Mouse (Mus musculus): Measurements from ENCODE around the gene Dnah12.
"Not testable (repeated sequence)": the region's sequence is repeated elsewhere in the genome, so short reads cannot be mapped to it uniquely, and the experiment has no call there.

Dnah12 gene

GRCm38 (mm10) chr14:26878756-26879155 lies 185.7 kb downstream of the Dnah12 start:
- ATAC-seq (ENCODE audit: insufficient number of reproducible peaks, low FRiP score, low TSS enrichment), result no peak

GRCm38 (mm10) chr14:26879976-26880375 lies 186.9 kb downstream of the Dnah12 start:
- no peak for ATAC-seq (ENCODE audit: insufficient number of reproducible peaks, low FRiP score, low TSS enrichment)

GRCm38 (mm10) chr14:26881700-26882099 lies 188.6 kb downstream of the Dnah12 start:
- ATAC-seq (ENCODE audit: insufficient number of reproducible peaks, low FRiP score, low TSS enrichment), result no peak

GRCm38 (mm10) chr14:26887244-26887643 lies 194.2 kb downstream of the Dnah12 start:
- ATAC-seq (ENCODE audit: insufficient number of reproducible peaks, low FRiP score, low TSS enrichment), result no peak

GRCm38 (mm10) chr14:26890777-26891176 lies 197.7 kb downstream of the Dnah12 start:
- ATAC-seq (ENCODE audit: insufficient number of reproducible peaks, low FRiP score, low TSS enrichment), result no peak

GRCm38 (mm10) chr14:26894392-26894791 lies 201.3 kb downstream of the Dnah12 start, which contains the start of gene Asb14:
TSS of gene Asb14 (plus strand) at chr14:26894557.
- ATAC-seq (ENCODE audit: insufficient number of reproducible peaks, low FRiP score, low TSS enrichment), result no peak

- ATAC-seq (ENCODE audit: insufficient number of reproducible peaks, low FRiP score, low TSS enrichment), result no peak
Measured at GRCm38 (mm10) chr14:26899490-26899889, 206.4 kb downstream of the Dnah12 start.

- ATAC-seq (ENCODE audit: insufficient number of reproducible peaks, low FRiP score, low TSS enrichment), result no peak
Measured at GRCm38 (mm10) chr14:26900893-26901292, 207.8 kb downstream of the Dnah12 start.

- no peak for ATAC-seq (ENCODE audit: insufficient number of reproducible peaks, low FRiP score, low TSS enrichment)
Measured at GRCm38 (mm10) chr14:26907401-26907800, 214.3 kb downstream of the Dnah12 start.

GRCm38 (mm10) chr14:26910461-26910860 lies 217.4 kb downstream of the Dnah12 start:
- not testable (repeated sequence) for ATAC-seq (ENCODE audit: insufficient number of reproducible peaks, low FRiP score, low TSS enrichment)

GRCm38 (mm10) chr14:26911201-26911600 lies 218.1 kb downstream of the Dnah12 start:
- ATAC-seq (ENCODE audit: insufficient number of reproducible peaks, low FRiP score, low TSS enrichment), result no peak

GRCm38 (mm10) chr14:26911826-26912225 lies 218.8 kb downstream of the Dnah12 start:
- ATAC-seq (ENCODE audit: insufficient number of reproducible peaks, low FRiP score, low TSS enrichment), result no peak

- no peak for ATAC-seq (ENCODE audit: insufficient number of reproducible peaks, low FRiP score, low TSS enrichment)
Measured at GRCm38 (mm10) chr14:26913681-26914268, 220.7 kb downstream of the Dnah12 start.

GRCm38 (mm10) chr14:26919310-26919709 lies 226.2 kb downstream of the Dnah12 start:
- ATAC-seq (ENCODE audit: insufficient number of reproducible peaks, low FRiP score, low TSS enrichment), result no peak

- no peak for ATAC-seq (ENCODE audit: insufficient number of reproducible peaks, low FRiP score, low TSS enrichment)
Measured at GRCm38 (mm10) chr14:26923702-26924421, 230.8 kb downstream of the Dnah12 start.

- ATAC-seq (ENCODE audit: insufficient number of reproducible peaks, low FRiP score, low TSS enrichment), result no peak
Measured at GRCm38 (mm10) chr14:26934891-26935290, 241.8 kb downstream of the Dnah12 start.

- ATAC-seq (ENCODE audit: insufficient number of reproducible peaks, low FRiP score, low TSS enrichment), result no peak
Measured at GRCm38 (mm10) chr14:26935558-26935957, 242.5 kb downstream of the Dnah12 start.

All from cerebellum, adult (tissue).